Mouse (Mus musculus) ovary, adult 10 weeks (tissue): ENCODE results near the gene Ptk7. TPM values are rescaled to one million over a fixed set of nuclear protein-coding genes. Genes with fewer than 3 reads are reported as not detected.

Experiments
- polyA plus RNA-seq: library from polyadenylated mRNA; stranded (reverse); fragments of 350-450 nt; fragmentation: Illumina TruSeq; extraction: RNeasy Lipid Tissue Mini Kit (QIAGEN cat#74804); gene quantifications from one replicate; pipeline ENCODE4 v1.2.3, GENCODE M21; 2014

The Ptk7 gene
- 0.57 TPM for polyA plus RNA-seq

DNA sequence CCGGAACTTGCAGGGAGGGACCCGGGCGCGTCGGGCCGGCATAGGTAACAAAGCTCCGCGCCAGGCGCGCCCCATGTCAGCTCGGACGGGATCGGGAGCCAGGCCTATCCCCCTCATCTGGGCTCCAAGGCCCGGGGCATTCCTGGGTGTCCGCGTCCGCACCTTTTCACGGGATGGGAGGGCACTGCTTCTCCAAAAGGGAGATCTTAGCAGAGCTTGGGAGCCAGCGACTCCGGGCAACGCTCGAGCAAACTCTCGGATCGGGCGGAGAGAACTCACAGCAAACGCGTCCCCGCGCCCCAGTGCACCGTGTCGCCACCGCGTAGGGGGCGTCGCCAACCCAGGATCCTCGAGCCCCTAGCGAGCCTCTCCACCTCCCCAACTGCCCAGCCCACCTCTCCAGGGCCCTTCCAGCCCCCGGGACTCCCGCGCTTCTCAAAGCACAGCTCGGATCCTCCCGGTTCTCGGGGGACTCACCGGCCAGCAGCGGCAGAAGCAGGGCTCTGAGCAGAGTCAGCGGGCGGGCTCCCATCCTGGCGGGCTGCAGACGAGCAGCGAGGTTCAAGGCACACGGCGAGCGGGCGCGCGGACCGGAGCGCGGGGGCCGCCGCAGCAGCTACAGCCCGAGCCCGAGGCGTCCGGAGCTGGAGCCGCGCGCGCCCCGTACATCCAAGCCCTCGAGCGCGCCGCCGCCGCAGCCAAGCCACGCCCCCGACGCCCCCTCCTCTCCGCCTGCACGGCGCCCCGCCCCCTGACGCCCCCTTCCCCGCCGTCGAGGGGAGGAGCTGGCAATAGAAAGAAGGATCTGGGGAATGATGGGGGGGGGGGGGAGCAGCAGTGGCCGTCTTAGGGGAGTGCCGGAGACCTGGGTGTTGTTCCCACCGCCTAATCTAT, at the start of gene Ptk7:
Gene Ptk7 (minus strand): TSS at position 714 of the 894 bp plus-strand sequence.

DNA sequence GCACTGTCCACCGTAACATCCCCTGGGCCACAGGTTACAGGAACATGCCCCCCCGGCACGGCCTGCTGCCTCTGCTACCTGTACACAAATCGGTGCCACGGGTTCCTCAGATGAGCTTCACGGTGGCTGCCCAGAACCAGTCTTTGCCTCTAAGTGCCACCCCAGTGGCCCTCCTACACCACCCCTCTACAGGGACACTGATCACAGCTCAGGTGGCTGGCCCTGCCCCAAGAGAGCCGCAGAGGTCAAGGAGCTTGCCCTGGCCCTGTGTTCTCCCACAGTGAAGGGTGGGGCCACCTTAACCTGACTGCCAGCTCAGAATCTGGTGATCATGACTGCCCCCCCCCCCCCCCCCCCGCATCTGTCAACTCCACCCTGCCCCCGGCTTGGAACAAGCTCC, 49.1 kb upstream of the Ptk7 start, which contains the start of gene Mea1:
Gene Mea1 (plus strand): TSS at position 378 of the 400 bp plus-strand sequence.

DNA sequence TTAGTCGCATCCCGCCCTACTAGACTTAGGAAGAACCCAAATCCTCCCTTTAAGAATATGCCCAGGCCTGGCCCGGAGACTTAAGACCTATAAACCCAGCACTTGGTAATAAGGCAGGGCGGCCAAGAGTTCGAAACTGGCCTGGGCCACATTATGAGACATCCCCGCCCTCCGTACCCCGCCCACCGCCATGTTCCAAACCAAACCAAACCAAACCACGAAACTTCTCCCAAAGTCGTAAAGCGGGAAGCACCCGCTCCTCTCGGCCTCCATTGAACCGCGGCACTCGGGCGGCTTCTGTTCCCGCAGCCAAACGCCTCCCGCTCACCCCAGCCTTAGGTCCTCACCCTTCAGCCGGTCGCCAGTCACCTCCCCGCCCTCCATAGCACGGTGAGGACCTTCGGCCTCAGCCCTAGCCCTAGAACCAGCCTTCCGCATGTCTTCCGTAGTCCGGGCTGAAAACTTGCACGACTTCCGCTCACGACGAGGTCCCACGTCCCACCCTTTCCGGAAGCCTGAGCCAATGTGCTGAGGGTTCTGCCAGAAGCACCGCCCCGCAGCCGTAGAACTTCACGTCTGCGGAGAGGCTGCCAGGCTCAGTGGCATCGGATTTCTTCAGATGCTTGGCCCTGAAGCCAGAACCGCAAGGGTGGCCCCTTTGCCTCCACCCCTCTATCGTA, 44.7 kb upstream of the Ptk7 start, which contains the start of gene Rrp36:
Gene Rrp36 (minus strand): TSS at position 503 of the 680 bp plus-strand sequence.

DNA sequence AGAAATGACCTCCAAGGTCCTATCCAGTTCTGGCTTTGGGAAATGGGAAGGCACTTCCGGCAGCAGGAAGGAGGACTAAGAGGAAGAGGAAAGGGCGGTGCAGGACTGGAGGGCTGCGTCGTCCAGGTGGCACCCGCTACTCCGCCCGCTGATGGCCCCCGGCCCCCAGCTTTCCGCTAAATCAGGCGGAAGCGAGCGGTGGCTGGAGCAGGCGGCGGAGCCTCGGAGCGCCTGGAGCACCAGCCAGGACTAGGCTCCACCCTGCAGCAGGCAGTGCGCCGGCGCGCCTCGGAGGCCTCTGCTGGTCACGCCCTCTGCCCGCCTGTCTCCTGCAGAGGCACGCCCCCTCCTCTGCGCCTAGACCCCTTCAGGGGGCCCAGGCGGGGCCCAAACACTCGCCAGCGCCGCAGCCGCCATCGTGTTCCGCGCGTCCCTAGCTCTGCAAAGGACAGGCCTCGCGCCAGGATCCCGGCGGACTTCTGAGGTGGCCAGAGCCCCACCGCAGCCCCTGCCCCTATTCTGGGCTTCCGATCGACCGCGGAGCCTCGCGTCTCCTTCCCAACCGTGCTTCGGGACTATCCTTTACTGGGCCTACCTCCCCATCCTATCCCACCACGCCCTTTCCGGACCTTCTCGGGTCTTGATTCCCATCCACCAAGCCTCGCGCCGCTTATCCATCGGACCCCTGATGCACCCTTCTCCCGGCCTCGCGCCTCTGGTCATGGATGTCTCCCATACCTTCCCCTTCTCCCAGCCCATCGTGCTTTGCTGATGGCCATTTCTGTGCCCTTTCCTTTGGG, 21.1 kb upstream of the Ptk7 start, which contains the start of gene Cul7:
Gene Cul7 (plus strand): TSS at position 106 of the 800 bp plus-strand sequence.

DNA sequence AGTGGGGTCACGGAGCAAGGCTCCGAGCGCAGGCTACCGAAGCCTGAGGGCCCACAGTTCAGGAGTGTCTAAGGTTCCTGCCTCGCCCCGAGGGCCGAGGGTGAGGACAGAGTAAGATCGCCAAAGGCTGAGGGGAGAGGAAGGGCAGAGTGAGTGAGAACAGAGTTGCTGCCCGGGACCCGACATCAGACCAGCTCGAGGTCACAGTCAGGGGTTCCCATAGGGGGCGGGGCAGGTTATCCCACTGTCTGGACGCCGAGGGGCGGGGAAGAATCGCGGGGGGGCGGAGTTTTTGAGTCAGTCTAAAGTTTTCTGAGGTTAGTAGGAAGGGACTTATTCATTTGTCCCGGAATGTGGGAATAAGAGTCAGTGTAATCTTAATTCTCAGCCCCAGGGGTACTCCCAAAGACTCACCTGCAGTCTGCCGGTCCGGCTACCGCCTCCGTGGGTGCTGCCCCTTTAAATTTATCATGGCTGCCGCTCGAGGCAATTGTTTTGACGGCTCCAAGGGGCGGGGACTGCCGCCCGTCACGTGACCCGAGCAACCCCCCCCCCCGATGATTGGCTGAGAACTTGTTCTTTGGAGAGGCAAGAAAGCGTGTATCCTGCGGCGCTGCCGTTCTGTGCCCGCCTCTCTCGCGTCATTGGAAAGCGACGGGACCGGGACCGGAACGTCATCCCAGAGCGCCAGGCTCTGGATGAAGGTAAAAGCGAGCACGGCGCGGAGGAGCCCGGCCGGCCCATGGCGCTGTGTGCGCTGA, 16.4 kb upstream of the Ptk7 start, which contains the start of the genes Klc4 and Mrpl2:
Gene Klc4 (minus strand): TSS at position 462 of the 761 bp plus-strand sequence.
Gene Mrpl2 (plus strand): TSS at position 669 of the 761 bp plus-strand sequence.

DNA sequence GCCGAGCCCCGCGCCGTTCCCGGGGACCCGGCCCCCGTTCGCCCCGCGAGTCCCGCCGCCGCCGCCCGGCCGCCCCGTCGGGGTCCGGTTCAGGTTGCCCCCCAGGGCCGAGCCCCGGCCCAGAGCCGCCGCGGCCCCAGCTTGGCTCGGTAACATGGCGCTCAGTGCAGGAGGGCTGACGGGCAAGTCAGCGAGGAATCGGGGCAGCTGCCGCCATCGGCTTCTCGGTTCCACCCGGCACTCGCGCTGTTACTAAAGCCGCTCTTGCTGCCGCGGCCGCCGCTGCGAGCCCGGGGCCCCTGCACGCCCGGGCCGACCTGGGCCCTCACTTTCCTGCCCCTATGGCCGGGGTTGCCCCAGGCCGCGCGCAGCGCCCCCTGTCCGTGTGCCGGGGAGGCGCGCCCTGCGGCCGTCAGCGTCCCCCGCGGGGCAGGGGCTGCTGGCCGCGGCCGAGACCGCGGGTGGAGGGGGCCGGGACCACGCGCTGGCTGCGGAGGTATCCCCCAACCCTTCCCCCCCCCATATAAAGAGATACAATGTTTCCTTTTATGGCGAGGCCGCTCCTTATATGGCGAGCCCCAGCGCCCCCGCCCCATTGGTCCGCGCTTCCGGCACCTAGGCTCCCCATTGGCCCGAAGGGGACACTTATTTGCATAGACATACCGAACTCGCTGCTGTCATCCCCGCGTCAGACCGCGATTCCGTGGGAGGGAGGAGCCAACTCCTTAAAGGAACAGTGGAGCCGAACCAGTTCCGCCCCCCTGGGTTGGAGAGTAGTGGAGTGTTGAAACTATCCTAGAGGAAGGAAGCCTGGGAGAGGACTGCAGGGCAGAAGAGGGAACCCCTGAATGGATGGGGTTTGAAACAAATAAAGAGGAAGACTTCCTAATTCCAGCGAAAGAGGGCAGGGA, 73.4 kb downstream of the Ptk7 start, which contains the start of gene Srf:
Gene Srf (minus strand): TSS at position 503 of the 911 bp plus-strand sequence.

DNA sequence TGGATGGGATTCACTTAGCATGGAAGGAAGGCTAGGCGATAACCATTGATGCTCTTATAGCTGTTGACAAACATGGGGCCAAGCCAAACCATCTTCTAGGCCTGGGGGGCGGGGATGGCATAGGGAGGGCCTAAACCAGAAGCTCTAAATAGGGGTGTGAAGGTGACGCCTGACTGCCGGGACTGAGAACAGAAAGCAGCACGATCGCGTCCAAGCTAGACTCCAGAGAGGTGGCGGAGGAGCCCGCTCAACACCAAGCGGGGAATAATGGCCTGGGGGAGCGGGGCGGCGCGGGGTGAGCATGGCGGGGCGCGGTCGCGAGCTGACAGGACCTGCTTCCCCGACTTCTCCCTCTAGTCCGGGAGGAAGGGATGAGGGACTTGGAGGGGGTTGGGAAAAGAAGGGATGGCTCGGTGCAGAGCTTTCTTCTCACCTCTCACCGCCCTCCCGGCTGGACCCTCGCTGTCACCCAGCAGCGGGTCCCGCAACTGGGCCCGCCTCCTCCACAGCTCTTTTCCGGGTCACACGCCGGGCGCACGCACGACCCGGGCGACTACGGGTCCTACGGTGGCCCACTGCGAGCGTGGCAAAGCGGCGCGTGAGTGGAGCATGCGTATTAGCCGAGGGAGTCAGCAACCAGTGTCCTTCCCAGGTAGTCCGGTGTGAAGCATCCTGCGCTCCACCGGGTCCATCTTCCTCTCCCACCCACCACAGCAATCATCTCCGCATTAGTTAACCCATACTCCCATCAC, 83.3 kb downstream of the Ptk7 start, which contains the start of gene Cul9:
Gene Cul9 (minus strand): TSS at position 576 of the 752 bp plus-strand sequence.

Other genes starting within 250 kb of the Ptk7 start
- 69.4 TPM for gene Zfp318, start 245.8 kb downstream of the Ptk7 start, polyA plus RNA-seq
- gene Crip3, start 200.6 kb downstream of the Ptk7 start, polyA plus RNA-seq = not detected
- not detected for gene Slc22a7, start 191.0 kb downstream of the Ptk7 start, polyA plus RNA-seq
- gene Ttbk1, start 141.8 kb downstream of the Ptk7 start, polyA plus RNA-seq = 0.11 TPM
- 7.6 TPM for gene Dnph1, start 132.8 kb downstream of the Ptk7 start, polyA plus RNA-seq
- 2.8 TPM for gene Cul9, start 83.1 kb downstream of the Ptk7 start, polyA plus RNA-seq
- 0.34 TPM for gene Srf, start 73.3 kb downstream of the Ptk7 start, polyA plus RNA-seq
- not detected for gene Klc4, start 16.5 kb upstream of the Ptk7 start, polyA plus RNA-seq
- gene Mrpl2, start 16.7 kb upstream of the Ptk7 start, polyA plus RNA-seq = 0.83 TPM
- 0.37 TPM for gene Cul7, start 20.8 kb upstream of the Ptk7 start, polyA plus RNA-seq
- gene Rrp36, start 44.8 kb upstream of the Ptk7 start, polyA plus RNA-seq = 2.2 TPM
- gene Mea1, start 49.3 kb upstream of the Ptk7 start, polyA plus RNA-seq = 2.4 TPM
- 4.6 TPM for gene Klhdc3, start 51.4 kb upstream of the Ptk7 start, polyA plus RNA-seq
- 9.5 TPM for gene Ppp2r5d, start 75.6 kb upstream of the Ptk7 start, polyA plus RNA-seq
- 0.46 TPM for gene Pex6, start 82.0 kb upstream of the Ptk7 start, polyA plus RNA-seq
- gene Gnmt, start 99.7 kb upstream of the Ptk7 start, polyA plus RNA-seq = not detected
- gene Cnpy3, start 122.7 kb upstream of the Ptk7 start, polyA plus RNA-seq = 3.2 TPM
- gene Ptcra, start 134.2 kb upstream of the Ptk7 start, polyA plus RNA-seq = not detected
- 11.5 TPM for gene 2310039H08Rik, start 143.1 kb upstream of the Ptk7 start, polyA plus RNA-seq
- 31.4 TPM for gene Rpl7l1, start 153.2 kb upstream of the Ptk7 start, polyA plus RNA-seq
- 12.3 TPM for gene Bicral, start 229.0 kb upstream of the Ptk7 start, polyA plus RNA-seq